Mouse (Mus musculus) kidney, adult 2 months (tissue): ENCODE data around the gene Slc39a11.

ENCODE experiments used
- CTCF ChIP-seq: fragments of 200-500 bp; conservative IDR thresholded peaks from 2 replicates; pipeline ENCODE4 v1.5.1; 2011; ENCODE audit warnings: low read depth, mild to moderate bottlenecking, control low read depth, low read length, moderate library complexity, mixed read lengths; ENCODE audit not compliant: insufficient read depth, insufficient read length
- POLR2A ChIP-seq: fragments of 200-500 bp; IDR thresholded peaks from one replicate; pipeline ENCODE4 v1.6.1; 2011; ENCODE audit warnings: low read depth, low read length, control low read depth

- TF ChIP-seq POLR2A (no peak), CTCF (no peak)
These were observed 33.2 kb upstream of the Slc39a11 start for GRCm38 (mm10) chr11:113682897-113683626.
